Mouse (Mus musculus) olfactory bulb, adult 2 months (tissue): Measurements from ENCODE around the gene Cd2bp2. TPM values are rescaled to one million over a fixed set of nuclear protein-coding genes. Genes with fewer than 3 reads are reported as not detected.

Experiments used
- H3K27ac ChIP-seq: fragments of 200-500 bp; 2 replicates; pipeline ENCODE4 v1.5.1; 2012; ENCODE audit warnings: low read depth, low read length; ENCODE audit not compliant: insufficient read depth
- H3K4me1 ChIP-seq: fragments of 200-500 bp; 2 replicates; pipeline ENCODE4 v1.6.1; 2012; ENCODE audit warnings: low read length; ENCODE audit not compliant: control insufficient read depth, insufficient read depth
- H3K4me3 ChIP-seq: fragments of 200-500 bp; 2 replicates; pipeline ENCODE4 v1.5.1; 2012; ENCODE audit warnings: mild to moderate bottlenecking, low read depth, low read length, moderate library complexity; ENCODE audit not compliant: insufficient read depth
- CTCF ChIP-seq: fragments of 200-500 bp; IDR thresholded peaks from 2 replicates; pipeline ENCODE4 v1.5.1; 2012; ENCODE audit warnings: low read depth, mild to moderate bottlenecking, low read length, moderate library complexity; ENCODE audit not compliant: insufficient read depth
- POLR2A ChIP-seq: fragments of 200-500 bp; IDR thresholded peaks from 2 replicates; pipeline ENCODE4 v1.6.1; 2012; ENCODE audit warnings: mild to moderate bottlenecking, low read depth, low read length, moderate library complexity; ENCODE audit not compliant: insufficient read depth
- WGBS: fragments of 180-500 bp; shearing (Covaris S2); methylation state at CpG from one replicate; pipeline ENCODE4 v1.1.7; 2018; 5-methylcytosine and 5-hydroxymethylcytosine counted together
- polyA plus RNA-seq: library from polyadenylated mRNA; stranded (reverse); fragments of >200 nt; gene quantifications from 2 replicates; pipeline ENCODE4 v1.2.4, GENCODE M21; 2012; ENCODE audit warnings: low replicate concordance; ENCODE audit not compliant: missing spikeins, insufficient read depth, insufficient read length

Gene Cd2bp2
- polyA plus RNA-seq, 1 experiment, result not detected

DNA sequence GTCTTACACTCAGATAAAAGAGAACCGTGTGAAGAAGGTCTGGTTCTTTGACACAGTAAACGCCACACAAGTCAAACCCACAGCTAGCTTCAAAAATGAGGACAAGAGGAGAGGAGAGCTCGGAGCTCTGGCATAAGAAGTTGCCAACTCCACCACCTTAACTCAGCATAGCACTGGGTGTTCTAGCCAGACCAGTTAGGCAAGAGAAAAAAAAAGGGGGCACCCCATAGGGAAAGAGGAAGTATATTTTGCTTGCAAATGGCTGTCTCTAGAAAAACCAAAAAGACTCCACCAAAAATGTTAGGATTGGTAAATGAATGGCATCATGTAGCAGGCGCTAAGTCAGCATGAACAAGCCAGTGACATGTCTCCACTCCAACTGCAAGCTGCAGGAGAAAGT, 31.8 kb downstream of the Cd2bp2 start:
- 85% methylated on average over 4 of the region's 4 CpGs for WGBS
- H3K4me1 ChIP-seq, result no peaks in the 10 kb centered on the region
- no peak overlapping the region for H3K4me3 ChIP-seq
- TF ChIP-seq POLR2A (no peak), CTCF (no peak)
- H3K27ac ChIP-seq, result no peak overlapping the region

- H3K27ac ChIP-seq, result no peak overlapping the region
- WGBS, result 81% methylated on average over 5 of the region's 5 CpGs
- no peak overlapping the region for H3K4me3 ChIP-seq
- H3K4me1 ChIP-seq, result no peaks in the 10 kb centered on the region
- no peak for TF ChIP-seq POLR2A
- TF ChIP-seq CTCF, result no peak
Observed at GRCm38 (mm10) chr7:127162546-127162945, 33.3 kb downstream of the Cd2bp2 start.

GRCm38 (mm10) chr7:127157548-127157947, 38.3 kb downstream of the Cd2bp2 start:
- 92% methylated on average over 4 of the region's 4 CpGs for WGBS

DNA sequence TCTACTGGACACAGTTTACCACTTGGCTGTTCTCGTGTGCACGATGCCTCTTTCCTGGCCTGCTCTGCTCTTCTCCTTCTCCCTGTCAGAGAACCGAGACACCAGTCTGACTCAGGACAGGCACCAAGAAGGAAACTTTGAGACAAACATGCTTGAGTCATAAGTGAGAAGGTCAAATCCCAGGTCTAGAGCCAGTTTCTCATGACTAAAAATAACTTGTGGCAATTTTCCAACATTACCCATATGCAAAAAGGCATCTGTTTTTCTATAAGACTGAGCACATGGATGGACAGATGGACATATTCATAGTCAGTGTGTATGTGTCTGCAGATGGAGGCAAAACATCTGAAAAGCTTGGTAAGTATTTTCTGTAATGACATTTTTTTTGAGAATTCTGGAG, 42.4 kb downstream of the Cd2bp2 start:
- no peak overlapping the region for H3K4me3 ChIP-seq
- H3K4me1 ChIP-seq, result no peaks in the 10 kb centered on the region
- 88% methylated on average over 3 of the region's 3 CpGs for WGBS
- no peak for TF ChIP-seq CTCF
- no peak for TF ChIP-seq POLR2A
- H3K27ac ChIP-seq, result no peak overlapping the region

More at GRCm38 (mm10) chr7:127157548-127157947, 38.3 kb downstream of the Cd2bp2 start:
- TF ChIP-seq POLR2A, result no peak
- no peak for TF ChIP-seq CTCF
- Histone ChIP-seq H3K4me3 (no peak overlapping the region), H3K4me1 (no peaks in the 10 kb centered on the region), H3K27ac (no peak overlapping the region)

GRCm38 (mm10) chr7:127152464-127152863, 43.4 kb downstream of the Cd2bp2 start:
- Histone ChIP-seq H3K27ac (no peak overlapping the region), H3K4me3 (no peak overlapping the region), H3K4me1 (no peaks in the 10 kb centered on the region)
- WGBS, result 90% methylated on average over 6 of the region's 6 CpGs
- TF ChIP-seq POLR2A (no peak), CTCF (no peak)

- 70% methylated on average over 3 of the region's 3 CpGs for WGBS
- Histone ChIP-seq H3K4me1 (no peaks in the 10 kb centered on the region), H3K4me3 (no peak overlapping the region), H3K27ac (no peak overlapping the region)
- TF ChIP-seq CTCF (no peak), POLR2A (no peak)
Observed at GRCm38 (mm10) chr7:127147901-127148300, 47.9 kb downstream of the Cd2bp2 start.

- 83% methylated on average over 2 of the region's 2 CpGs for WGBS
- TF ChIP-seq CTCF (no peak), POLR2A (no peak)
- Histone ChIP-seq H3K4me1 (no peaks in the 10 kb centered on the region), H3K27ac (no peak overlapping the region), H3K4me3 (no peak overlapping the region)
Observed at GRCm38 (mm10) chr7:127146267-127146603, 49.6 kb downstream of the Cd2bp2 start.

GRCm38 (mm10) chr7:127145387-127146266, 50.2 kb downstream of the Cd2bp2 start:
- 72% methylated on average over 9 of the region's 9 CpGs for WGBS
- TF ChIP-seq POLR2A (no peak), CTCF (no peak)
- H3K4me1 ChIP-seq, result no peaks in the 10 kb centered on the region
- H3K4me3 ChIP-seq, result no peak overlapping the region
- no peak overlapping the region for H3K27ac ChIP-seq

GRCm38 (mm10) chr7:127144412-127144811, 51.4 kb downstream of the Cd2bp2 start:
- no peaks in the 10 kb centered on the region for H3K4me1 ChIP-seq

More at GRCm38 (mm10) chr7:127144412-127144811, 51.4 kb downstream of the Cd2bp2 start:
- TF ChIP-seq CTCF (no peak), POLR2A (no peak)
- no peak overlapping the region for H3K27ac ChIP-seq
- WGBS, result 83% methylated on average over 7 of the region's 7 CpGs
- no peak overlapping the region for H3K4me3 ChIP-seq
